Mouse (Mus musculus) right cerebral cortex, adult 18-20 months (tissue): ENCODE results near the gene Cacna1h.

Experiments used
- DNase-seq: peaks from one replicate; pipeline ENCODE4 v3.0.0; 2022; ENCODE audit warnings: mixed read lengths

The Cacna1h gene

DNA sequence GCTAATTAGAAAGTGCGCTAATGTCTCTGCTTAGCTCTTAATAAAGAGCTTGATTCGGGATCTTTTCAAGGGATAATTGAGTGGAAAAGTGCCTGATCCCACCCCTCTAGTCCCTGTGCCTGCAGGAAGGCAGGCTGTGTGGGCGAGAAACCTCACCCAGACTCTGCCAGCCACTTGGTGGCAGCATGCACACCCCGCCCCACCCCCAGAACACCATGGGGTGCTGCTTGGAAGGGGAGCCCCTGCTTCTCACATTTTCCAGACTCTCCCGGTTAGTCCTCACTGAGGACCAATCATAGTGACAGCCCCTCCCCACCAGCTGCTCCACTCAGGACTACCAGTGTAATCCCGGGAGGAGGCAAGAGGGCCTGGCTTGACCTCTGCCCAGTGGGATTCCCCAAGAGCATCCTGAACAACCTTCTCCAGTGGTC lies 27.6 kb downstream of the Cacna1h start:
- DNase-seq, result peak; percentile 68

DNA sequence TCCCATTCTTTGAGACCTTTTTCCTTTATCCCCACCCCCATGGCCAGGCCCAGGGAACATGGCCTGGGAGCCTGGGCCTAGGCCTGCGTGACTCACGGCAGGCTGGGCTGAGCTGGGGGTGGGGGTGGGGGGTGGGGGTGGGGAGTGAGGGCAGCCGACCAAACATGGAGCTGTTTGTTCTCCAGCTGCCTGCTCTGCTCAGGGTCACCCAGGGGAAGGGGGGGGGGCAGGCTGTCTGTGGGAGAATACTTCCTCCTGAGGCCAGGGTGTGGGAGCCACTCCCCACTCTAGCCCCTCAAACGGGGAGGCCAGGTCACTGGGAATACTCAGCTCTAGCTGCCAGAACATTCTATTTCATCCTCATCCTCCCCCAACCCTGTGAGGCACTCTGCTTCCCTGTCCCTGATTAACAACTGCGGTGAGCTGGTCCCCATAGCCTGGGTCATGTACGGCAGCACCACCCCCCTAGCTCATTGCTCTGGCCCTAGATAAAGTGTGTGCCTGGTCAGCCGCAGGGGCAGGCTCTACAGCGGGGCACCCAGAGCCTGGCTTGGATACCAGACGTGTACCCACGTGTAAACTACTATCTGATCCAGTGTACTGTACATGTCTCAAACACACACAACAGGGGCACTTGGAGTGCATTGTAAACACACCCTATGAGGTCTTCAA lies 28.2 kb downstream of the Cacna1h start:
- no peak for DNase-seq

DNA sequence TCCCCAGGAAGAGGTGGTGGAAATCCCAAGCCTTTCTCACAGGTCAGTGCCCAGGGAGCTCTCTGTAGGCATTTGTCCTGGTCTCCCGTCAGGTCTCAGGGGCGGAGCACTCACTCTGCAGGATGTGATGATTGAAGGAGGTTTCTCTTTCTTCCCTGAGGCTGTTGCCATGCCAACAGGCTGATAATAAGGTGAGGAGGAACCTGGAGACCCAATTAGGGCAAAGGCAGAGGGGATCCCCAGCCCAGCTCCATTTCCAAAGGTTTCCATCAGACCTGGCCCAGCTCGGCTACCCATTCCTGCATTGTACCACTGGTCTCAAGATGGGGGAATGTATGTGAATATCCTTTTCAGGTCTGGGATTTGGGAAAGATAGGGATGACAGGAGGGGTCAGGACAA lies 29.4 kb downstream of the Cacna1h start:
- no peak for DNase-seq

DNA sequence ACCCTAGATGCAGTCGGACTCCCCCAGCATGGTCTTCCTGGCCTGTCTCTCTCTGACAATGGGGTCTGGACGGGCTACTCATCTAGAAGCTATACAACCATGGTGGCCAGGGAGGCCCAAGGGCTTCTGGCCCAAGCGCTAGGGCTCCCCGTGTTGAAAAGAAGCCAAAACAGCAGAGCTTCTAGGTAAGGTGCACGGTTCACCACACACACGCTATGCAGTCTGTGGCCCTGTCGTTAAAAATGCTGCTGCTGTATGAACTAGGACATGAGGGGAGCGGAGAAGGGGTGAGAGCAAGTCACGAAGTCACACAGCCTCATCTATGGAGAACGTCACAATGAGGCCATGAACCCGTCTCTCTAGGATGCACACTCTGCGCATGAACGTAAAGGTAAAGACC lies 31.4 kb downstream of the Cacna1h start:
- no peak for DNase-seq

DNA sequence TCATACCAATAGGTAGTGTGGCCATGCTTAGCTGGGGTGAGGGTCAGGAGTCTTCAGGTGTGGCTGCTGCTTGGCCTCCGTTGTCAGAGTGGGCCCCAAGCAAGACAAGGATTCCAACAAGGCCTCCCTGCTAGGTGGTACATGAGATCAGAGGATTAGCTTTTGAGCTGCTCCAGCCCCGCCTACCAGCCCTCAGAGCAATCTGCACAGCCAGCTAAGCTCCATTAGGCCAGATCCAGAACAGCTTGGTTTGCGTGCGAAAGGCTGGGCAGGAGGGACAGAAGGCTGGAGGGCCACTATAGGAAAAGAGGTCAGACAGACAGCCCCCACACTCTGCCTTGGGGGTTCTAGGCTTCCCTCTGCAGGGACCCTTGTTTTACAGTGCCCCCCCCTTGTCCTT lies 32.1 kb downstream of the Cacna1h start:
- DNase-seq, result no peak

DNA sequence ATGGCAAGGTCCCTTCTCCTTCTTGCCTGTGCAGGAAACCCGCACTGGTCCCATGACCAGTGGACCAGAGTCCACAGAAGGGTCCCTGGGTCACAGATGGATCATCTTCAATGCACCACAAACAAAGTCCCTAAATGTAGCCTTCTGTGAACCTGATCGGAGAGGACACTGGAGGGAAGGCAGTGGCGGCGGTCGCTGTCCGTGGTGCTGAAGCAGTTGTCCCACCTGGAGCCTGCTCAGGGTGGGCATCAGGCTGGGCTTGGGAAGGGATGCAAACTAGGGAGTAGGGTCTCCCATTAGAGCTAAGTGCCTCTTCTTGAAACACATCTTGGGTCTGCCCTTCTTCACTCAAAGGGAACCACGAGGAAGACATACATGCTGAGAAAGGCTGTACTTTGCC lies 33.1 kb downstream of the Cacna1h start:
- no peak for DNase-seq

DNA sequence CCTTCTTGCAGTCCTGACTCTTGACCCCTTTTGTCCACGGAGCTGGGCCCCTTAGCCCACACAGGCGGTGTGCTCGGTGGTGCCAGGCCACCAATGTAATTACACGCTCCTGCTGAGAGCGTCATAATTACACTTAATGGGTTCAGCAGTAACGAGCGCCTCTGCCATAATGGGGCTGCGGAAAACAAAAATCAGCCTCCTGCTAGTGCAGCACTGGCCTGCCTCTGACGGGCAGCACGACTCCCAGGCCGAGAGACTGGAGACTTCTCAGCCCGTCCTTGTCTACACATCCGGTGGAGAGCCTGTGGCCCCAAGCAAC lies 35.1 kb downstream of the Cacna1h start:
- no peak for DNase-seq

DNA sequence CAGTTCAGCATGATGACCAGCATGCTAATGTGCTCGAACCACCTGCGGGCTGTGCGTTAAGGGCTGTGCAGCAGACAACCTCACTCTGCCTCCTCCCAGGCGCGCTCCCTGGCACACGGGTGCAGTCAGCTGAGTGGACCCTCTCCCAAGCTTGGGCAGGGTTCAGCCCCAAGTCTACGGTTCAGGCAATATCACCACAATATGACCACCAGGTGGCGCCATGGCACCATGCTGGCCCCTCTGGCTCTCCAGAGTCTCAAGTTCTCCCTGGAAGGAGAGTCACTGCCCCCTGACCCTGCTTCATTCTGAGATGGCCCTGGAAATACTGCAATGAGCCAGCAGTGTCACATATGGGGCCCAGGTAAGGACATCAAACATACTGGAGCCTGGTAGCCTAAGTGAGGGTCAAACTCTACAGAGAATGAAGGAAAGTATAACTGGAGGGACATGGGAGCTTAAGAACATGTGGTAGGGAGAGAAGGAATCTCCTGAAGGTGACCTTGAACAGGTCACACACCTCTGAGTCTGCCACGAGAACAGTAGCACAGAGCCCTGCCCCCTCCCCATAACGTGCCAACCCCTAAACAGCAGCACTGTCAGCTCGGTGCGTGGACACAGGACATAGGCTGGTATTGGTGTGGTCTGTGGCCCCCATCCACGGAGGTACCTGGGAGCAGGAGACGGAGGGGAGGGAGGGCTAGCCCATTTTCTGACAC lies 35.6 kb downstream of the Cacna1h start:
- DNase-seq, result peak; percentile 64

DNA sequence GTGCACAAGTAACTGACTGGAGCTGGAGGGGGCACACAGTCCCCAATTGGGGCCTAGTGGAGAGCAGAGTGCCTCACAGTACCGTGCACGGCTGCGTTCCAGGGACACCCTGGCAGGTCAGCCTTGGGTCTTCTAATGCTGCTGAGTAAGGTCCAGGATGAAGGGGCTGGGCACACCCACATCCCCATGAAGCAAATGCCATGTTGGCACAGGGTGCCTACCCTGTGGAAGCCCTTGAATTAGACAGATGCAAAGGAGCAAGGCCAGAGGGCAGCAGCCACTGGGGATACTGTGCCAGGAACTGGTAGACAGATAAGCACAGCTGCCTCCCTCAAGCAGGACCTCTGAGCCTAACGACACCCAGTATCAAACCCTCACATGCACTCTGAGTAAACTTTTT lies 39.1 kb downstream of the Cacna1h start:
- no peak for DNase-seq

DNA sequence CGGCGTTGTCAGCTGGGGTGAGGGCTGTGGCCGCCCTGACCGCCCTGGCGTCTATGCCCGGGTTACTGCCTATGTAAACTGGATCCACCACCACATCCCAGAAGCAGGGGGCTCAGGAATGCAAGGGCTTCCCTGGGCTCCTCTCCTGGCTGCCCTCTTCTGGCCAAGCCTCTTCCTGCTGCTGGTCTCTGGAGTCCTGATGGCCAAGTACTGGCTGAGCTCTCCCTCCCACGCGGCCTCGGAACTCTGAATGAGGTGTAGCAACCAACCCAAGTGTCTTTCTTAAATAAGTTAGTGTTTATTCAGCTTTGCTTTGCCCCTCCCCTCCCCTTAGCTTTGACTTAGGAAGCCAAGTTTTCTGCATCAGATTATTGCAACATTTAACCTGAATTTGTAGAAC lies 59.6 kb downstream of the Cacna1h start:
- no peak for DNase-seq

DNA sequence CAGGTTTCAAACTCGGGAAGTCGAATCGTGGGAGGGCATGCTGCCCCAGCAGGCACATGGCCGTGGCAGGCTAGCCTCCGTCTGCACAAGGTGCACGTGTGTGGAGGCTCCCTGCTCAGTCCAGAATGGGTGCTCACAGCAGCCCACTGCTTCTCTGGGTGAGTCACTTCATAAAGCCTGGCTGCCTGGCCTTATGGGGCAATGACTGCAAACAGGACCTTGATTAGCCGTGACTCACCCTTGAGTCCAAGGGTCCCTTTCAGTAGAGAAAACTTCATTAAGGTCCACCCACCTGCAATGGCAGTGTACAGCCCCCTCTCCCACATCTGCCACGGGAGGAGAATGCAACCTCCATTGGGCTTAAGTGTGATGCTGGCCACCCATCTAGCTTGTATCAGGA lies 61.1 kb downstream of the Cacna1h start:
- no peak for DNase-seq

DNA sequence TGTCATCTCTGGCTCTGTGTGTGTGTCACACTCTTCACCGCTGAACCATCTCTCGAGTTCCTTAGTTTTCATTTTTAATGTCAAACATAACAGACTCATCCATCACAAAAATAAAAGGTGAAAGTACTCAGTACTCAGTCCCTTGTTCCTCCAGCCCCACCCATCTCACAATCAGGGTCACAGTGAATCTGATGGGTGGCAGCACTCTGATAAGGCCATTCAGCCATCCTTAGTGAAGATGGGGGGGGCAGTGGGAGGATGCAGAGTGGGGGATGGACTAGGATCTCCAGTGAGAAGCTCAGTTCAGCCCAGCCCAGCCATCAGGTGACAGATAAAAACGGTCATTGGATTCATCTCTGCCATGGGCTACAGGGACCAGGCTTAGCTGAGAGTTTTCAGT lies 64.6 kb downstream of the Cacna1h start, which contains the start of gene Tpsg1:
Tpsg1 (plus strand) TSS at position 301 of the 400 bp plus-strand sequence.
- DNase-seq, result no peak

DNA sequence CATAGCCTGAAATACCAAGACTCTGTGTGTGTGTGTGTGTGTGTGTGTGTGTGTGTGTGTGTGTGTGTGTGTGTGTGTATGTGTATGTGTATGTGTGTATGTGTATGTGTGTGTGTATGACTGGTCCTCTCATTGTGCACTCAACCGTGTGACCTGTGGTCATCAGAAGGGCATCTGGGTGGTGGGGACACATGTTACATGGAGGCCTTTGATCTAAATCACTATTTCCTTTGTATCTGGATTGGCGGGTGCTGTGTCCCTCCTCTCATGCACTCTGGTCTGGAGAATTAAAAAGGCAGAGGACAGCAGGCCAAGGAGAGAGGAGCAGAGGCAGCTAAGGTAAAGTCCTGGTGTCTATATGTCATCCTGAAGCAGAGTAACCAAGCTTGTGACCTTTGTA lies 67.6 kb downstream of the Cacna1h start, which contains the start of gene Tpsb2:
Tpsb2 (plus strand) TSS at position 301 of the 400 bp plus-strand sequence.
- DNase-seq, result no peak

DNA sequence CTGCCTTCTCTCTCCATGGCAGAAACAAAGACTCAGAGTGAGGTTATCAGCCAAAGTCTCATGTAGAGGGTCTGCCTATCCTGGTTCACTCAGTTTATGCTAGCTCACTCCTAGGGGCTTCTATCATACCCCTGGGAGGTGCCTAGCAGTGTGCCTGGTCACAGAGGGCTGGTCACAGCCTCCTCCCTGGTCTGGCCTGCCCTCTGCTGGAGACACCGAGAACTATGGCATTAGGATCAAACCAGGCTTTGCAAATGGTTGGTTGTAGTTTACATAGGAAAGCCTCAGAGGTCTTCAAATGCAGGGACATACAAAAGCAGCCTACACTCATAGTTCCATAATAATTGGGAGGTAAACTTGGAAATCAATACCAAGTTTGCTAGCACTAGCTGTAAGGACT lies 69.9 kb downstream of the Cacna1h start:
- peak; percentile 30 for DNase-seq

DNA sequence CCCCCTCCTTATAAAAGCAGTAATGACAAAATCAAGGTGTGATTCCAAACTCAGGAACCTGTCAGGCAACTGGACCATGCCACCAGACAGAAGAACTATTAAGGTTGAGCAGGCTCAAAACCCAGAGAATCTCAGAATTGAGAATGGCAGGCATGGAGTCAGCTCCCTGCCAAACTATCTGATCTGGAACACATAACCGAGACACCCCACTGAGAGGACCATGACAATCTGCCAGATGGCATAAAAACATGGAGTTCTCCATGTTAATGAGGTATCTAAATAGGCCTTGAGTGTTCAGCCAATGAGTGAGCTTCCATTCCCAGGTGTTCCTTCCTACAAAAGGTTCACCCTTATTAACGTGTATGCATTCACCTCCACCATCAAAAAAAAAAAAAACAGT lies 72.3 kb downstream of the Cacna1h start:
- DNase-seq, result no peak

DNA sequence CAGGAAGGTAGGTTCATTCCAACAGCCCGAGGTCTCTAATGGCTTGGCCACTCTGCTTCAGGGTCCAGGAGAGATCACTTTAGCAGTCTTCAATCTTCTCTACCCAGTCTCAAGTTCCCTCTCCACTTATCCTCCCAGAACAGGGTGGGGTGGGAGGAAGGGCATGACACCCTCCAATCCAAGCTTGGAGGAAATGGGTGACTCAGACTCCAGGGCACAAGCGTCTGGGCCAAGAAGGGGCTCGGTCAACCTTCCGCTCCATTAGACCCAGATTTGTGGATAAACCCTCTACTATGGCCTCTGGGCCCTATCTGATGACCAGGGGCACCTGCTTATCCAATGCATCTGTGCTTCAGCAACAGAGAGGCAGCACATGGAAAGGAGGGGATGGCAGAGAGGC lies 88.1 kb downstream of the Cacna1h start, which contains the start of gene Tpsab1:
Tpsab1 (minus strand) TSS at position 101 of the 400 bp plus-strand sequence.
- DNase-seq, result no peak

DNA sequence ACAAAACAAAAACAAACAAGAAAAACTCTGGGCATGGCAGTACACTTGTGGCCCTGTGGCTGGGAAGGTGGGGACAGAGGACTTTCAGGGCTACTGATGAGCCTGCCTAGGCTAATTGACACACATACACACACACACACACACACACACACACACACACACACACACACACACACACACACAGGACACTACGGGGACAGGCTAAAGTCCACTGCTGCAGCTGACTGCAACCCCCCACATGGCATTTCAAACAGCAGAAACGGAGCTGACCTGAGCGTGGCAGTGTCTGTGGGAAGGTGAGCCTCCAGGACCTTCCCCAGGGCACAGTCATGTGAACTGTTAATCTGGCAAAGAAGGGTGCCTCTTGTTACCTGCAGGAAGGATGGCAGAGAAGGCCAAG lies 92.1 kb downstream of the Cacna1h start:
- no peak for DNase-seq

DNA sequence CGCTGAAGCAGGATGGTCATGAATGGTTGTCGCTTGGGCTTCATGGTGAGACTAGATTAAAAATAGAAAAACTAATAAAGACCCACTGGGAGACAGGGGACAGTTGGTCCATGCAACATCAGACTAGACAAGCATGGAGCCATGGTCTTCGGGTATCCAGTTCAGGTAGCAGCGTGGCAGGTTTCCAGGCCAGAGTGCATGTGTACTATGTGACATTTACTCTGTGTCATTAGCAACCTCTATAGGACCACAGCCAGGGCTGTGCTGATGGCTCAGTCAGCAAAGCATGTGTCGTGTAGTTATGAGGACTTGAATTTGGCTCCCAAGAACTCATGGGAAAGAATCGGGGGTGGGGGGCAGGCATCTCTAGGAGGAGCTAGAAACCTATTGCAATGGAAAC lies 93.6 kb downstream of the Cacna1h start:
- DNase-seq, result no peak

DNA sequence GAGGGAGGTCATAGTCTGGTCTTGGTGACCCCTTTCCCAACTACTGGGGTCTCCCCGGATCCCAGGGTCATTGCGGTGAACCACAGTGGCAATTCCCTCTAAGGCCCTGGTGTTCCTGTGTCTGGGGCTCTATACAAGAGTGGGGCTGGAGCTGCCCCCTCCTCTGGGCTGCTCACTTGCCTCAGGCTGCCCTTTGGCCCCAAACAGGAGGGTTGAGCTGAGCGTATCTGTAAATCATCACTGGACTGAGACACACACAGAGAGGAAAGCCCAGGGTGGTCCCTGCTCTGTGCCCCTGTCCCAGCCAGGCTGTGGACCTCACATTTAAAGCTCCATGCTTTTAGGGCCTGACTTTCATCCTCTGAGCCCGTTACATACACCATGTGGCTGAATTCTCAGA lies 95.4 kb downstream of the Cacna1h start:
- DNase-seq, result no peak

DNA sequence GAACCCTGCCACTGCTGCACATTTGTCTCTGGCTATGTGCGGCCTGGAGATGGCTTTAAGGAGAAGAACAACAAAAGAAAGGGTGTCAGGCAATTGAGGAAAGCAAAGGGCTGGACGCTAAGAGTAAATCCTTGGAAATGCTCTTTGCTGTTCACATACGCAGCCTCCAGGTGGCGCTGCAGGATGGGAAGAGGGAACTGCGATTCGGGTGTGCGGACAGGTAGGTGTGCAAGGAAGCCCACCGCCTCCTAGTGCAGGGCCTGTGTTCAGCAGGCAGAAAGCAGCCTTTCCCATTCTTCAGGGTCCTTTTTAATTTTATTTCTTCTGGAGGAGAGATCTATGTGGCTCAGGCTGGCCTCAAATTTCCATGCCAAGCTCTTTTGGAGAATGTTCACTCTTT lies 99.6 kb downstream of the Cacna1h start:
- DNase-seq, result peak; percentile 40

DNA sequence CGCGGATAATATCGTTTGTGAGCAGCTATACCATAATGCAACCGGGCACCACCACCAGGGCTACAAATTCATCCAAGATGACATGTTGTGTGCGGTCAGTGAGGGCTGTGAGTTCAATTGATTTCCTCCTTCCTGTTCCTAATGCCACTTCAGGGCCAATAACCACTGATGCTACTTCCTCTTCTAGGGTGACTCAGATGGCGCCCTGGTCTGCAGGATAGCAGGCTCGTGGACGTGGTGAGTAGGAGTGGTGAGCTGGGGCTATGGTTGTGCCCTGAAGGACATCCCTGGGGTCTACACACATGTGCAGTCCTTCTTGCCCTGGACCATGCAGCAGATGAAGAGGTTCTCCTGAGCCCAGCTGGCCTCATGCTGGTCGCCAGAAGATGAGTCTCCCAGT lies 101.3 kb downstream of the Cacna1h start:
- no peak for DNase-seq
